Mouse (Mus musculus) liver, embryonic 13.5 days (tissue): ENCODE data around the gene Zbtb20. TPM values are rescaled to one million over a fixed set of nuclear protein-coding genes. Genes with fewer than 3 reads are reported as not detected.

Experiments
- ATAC-seq: fragments of 200-750 bp; cut with Nextera tagmentation; 2 replicates; pipeline ENCODE4 v1.8.0; 2017; ENCODE audit warnings: low read depth, mild to moderate bottlenecking, moderate number of reproducible peaks, moderate library complexity
- DNase-seq: peaks from one replicate; pipeline ENCODE4 v3.0.0; 2022
- H3K27ac ChIP-seq: fragments of 300-500 bp; sonication (generic); 2 replicates; pipeline ENCODE4 v1.5.1; 2015; ENCODE audit warnings: moderate library complexity, mild to moderate bottlenecking, inconsistent platforms
- H3K27me3 ChIP-seq: fragments of 300-500 bp; sonication (generic); 2 replicates; pipeline ENCODE4 v1.6.1; 2015; ENCODE audit warnings: mild to moderate bottlenecking, inconsistent platforms
- H3K36me3 ChIP-seq: fragments of 300-500 bp; sonication (generic); 2 replicates; pipeline ENCODE4 v1.6.1; 2015; ENCODE audit warnings: mild to moderate bottlenecking, inconsistent platforms
- H3K4me1 ChIP-seq: fragments of 300-500 bp; sonication (generic); replicated peaks from 2 replicates; pipeline ENCODE4 v1.6.1; 2015; ENCODE audit warnings: inconsistent platforms
- H3K4me2 ChIP-seq: fragments of 300-500 bp; sonication (generic); 2 replicates; pipeline ENCODE4 v1.6.1; 2015; ENCODE audit warnings: inconsistent platforms, mild to moderate bottlenecking, moderate library complexity
- H3K4me3 ChIP-seq: fragments of 300-500 bp; sonication (generic); replicated peaks from 2 replicates; pipeline ENCODE4 v1.5.1; 2015; ENCODE audit warnings: mild to moderate bottlenecking, inconsistent platforms
- H3K9ac ChIP-seq: fragments of 300-500 bp; sonication (generic); 2 replicates; pipeline ENCODE4 v1.6.1; 2015; ENCODE audit warnings: mild to moderate bottlenecking, inconsistent platforms
- H3K9me3 ChIP-seq: fragments of 300-500 bp; sonication (generic); replicated peaks from 2 replicates; pipeline ENCODE4 v1.6.1; 2016; ENCODE audit warnings: inconsistent platforms
- WGBS: fragments of 180-500 bp; shearing (Covaris S2); methylation state at CpG from one replicate; pipeline ENCODE4 v1.1.7; 2015; ENCODE audit not compliant: insufficient replicate concordance; 5-methylcytosine and 5-hydroxymethylcytosine counted together
- polyA plus RNA-seq: library from polyadenylated mRNA; unstranded; fragments of >200 nt; fragmentation: Nextera tagmentation; extraction: Ambion mirVana; gene quantifications from 2 replicates; pipeline ENCODE4 v1.2.1, GENCODE M21; 2015

Gene Zbtb20
- polyA plus RNA-seq, 1 experiment from 2014 or later, result 2.5 TPM

DNA sequence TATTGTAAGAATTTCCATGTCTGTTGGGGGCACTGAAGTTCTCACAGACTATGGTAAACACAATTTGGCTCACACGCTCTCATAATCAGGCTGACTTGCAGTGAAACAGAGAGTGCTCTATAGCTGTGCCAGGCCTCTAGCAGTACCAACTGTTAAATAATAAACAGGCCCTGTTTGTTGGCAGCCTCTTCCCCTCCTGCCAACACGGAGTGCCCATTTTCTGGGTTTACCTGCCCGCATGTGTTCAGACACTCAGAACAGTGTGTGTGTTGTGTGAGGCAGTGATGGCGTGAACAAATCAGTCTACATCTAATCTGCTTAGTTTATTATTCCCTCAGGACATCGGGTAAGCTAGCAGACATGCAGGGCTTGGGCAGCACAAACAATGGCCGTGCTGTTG is 254.9 kb downstream of the Zbtb20 start:
- Histone ChIP-seq H3K9ac (no peak overlapping the region), H3K4me2 (no peak overlapping the region), H3K36me3 (no peaks in the 10 kb centered on the region), H3K9me3 (no peaks in the 10 kb centered on the region), H3K4me1 (no peaks in the 10 kb centered on the region), H3K27ac (no peak overlapping the region), H3K27me3 (no peaks in the 10 kb centered on the region), H3K4me3 (no peak overlapping the region)
- ATAC-seq (no peak), DNase-seq (no peak)
- 56% methylated on average over 6 of the region's 6 CpGs for WGBS

DNA sequence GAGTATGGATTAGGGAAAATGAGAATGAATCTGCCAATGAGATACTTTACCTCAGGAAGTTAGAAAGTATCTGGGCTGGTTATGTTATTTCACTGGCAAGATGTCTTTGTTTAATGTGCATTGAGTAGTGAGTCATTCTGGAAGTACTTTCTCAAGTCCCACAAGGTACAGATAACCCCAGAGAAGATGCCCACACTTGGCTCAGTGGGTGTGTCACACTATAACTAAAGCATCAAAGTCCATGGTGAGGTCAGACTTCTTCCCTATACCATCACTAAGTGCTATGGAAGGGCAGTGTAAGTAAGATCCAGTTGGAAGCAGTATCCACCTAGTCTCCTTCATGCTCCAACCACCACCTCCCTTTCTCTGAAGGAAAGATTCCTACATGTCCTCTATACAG is 255.4 kb downstream of the Zbtb20 start:
- no peaks in the 10 kb centered on the region for H3K4me1 ChIP-seq
- DNase-seq (no peak), ATAC-seq (no peak)
- no peak overlapping the region for H3K4me2 ChIP-seq
- H3K36me3 ChIP-seq, result no peaks in the 10 kb centered on the region
- H3K4me3 ChIP-seq, result no peak overlapping the region
- H3K27me3 ChIP-seq, result no peaks in the 10 kb centered on the region
- no peaks in the 10 kb centered on the region for H3K9me3 ChIP-seq
- H3K27ac ChIP-seq, result no peak overlapping the region
- no peak overlapping the region for H3K9ac ChIP-seq

DNA sequence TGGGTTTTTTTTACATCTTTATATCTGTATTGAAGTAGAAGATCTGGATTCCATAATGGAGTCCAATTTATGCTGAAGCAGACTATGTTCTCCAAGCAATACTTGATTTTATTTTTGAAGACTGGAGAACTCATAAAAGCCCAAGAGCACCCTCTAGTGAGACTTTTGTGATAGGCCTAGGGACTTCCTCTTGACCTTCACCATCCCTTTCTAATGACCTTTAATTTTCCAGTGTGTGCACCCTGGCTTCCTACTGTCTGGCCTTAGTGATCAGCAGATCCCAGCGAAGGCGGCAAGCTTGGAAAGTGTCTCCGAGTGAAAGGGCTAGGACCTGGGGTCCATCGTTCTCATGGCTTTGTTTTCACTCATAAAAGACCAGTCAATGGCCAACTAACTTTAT is 292.8 kb downstream of the Zbtb20 start:
- DNase-seq (no peak), ATAC-seq (no peak)
- H3K4me1 ChIP-seq, result no peaks in the 10 kb centered on the region

GRCm38 (mm10) chr16:43169273-43169905 is 293.7 kb downstream of the Zbtb20 start:
- H3K4me2 ChIP-seq, result no peak overlapping the region
- H3K9me3 ChIP-seq, result no peaks in the 10 kb centered on the region
- no peaks in the 10 kb centered on the region for H3K4me1 ChIP-seq
- 71% methylated on average over 2 of the region's 2 CpGs for WGBS
- no peak overlapping the region for H3K9ac ChIP-seq
- ATAC-seq (no peak), DNase-seq (no peak)
- no peak overlapping the region for H3K4me3 ChIP-seq
- no peaks in the 10 kb centered on the region for H3K27me3 ChIP-seq
- H3K36me3 ChIP-seq, result no peaks in the 10 kb centered on the region
- H3K27ac ChIP-seq, result no peak overlapping the region

More for the DNA sequence above, 292.8 kb downstream of the Zbtb20 start:
- 53% methylated on average over 4 of the region's 4 CpGs for WGBS
- H3K27ac ChIP-seq, result no peak overlapping the region
- H3K36me3 ChIP-seq, result no peaks in the 10 kb centered on the region
- no peak overlapping the region for H3K4me3 ChIP-seq
- no peak overlapping the region for H3K9ac ChIP-seq
- no peaks in the 10 kb centered on the region for H3K27me3 ChIP-seq
- H3K9me3 ChIP-seq, result no peaks in the 10 kb centered on the region
- H3K4me2 ChIP-seq, result no peak overlapping the region

DNA sequence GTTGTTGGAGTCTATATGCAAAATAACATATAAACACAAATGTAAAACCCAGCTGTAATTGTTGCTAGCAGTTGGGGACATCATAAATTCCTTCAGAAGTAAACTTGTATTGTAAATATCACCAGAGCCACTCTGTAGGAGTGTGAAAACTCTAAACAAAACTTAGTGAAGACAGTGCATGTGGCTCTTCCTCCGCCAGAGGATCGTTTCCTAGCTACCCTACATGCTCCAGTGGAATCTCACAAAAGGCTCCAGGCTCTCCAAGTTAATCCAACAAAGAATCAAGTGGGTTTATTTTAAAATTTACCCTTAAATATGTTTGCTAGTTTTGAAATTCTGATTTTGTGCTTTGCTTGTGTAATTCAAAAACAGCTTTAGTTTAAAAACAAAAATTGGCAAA is 296.5 kb downstream of the Zbtb20 start:
- no peaks in the 10 kb centered on the region for H3K27me3 ChIP-seq
- no peak overlapping the region for H3K9ac ChIP-seq
- no peaks in the 10 kb centered on the region for H3K36me3 ChIP-seq
- ATAC-seq (no peak), DNase-seq (no peak)
- H3K4me2 ChIP-seq, result no peak overlapping the region
- H3K4me3 ChIP-seq, result no peak overlapping the region
- H3K9me3 ChIP-seq, result no peaks in the 10 kb centered on the region
- H3K27ac ChIP-seq, result no peak overlapping the region
- no peaks in the 10 kb centered on the region for H3K4me1 ChIP-seq
- 64% methylated on average over 2 of the region's 2 CpGs for WGBS

DNA sequence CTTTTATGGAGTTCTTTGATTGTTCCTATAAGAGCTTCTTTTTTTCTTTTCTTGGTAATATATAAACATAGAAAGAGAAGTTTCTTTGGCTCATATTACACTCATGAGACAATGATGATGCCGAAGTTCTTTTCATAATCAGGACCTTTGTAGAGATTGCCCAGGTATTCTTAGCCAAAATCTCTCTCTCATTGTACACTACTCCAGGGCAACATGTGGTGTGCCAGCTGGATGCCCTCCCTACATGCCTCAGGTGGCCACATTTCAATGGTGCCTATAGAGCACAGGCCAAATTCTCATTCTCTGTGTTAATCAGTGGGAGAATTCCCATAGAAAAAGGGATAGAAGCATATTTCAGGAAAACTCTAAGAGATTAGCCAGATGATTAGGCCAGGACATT is 297.2 kb downstream of the Zbtb20 start:
- no peak for DNase-seq
- Histone ChIP-seq H3K9me3 (no peaks in the 10 kb centered on the region), H3K4me1 (no peaks in the 10 kb centered on the region), H3K36me3 (no peaks in the 10 kb centered on the region), H3K9ac (no peak overlapping the region), H3K27me3 (no peaks in the 10 kb centered on the region), H3K4me3 (no peak overlapping the region), H3K4me2 (no peak overlapping the region), H3K27ac (no peak overlapping the region)
- no peak for ATAC-seq
- WGBS, result 65% methylated on average over 1 of the region's 1 CpGs

- no peaks in the 10 kb centered on the region for H3K27me3 ChIP-seq
- no peak overlapping the region for H3K4me2 ChIP-seq
- WGBS, result 58% methylated on average over 2 of the region's 2 CpGs
- H3K36me3 ChIP-seq, result no peaks in the 10 kb centered on the region
- no peaks in the 10 kb centered on the region for H3K9me3 ChIP-seq
- H3K9ac ChIP-seq, result no peak overlapping the region
- H3K4me3 ChIP-seq, result no peak overlapping the region
- H3K4me1 ChIP-seq, result no peaks in the 10 kb centered on the region
- DNase-seq (no peak), ATAC-seq (no peak)
- no peak overlapping the region for H3K27ac ChIP-seq
These were observed 299.1 kb downstream of the Zbtb20 start for GRCm38 (mm10) chr16:43174815-43175214.

GRCm38 (mm10) chr16:43181038-43181437 is 305.4 kb downstream of the Zbtb20 start:
- H3K4me3 ChIP-seq, result no peak overlapping the region
- no peak for DNase-seq
- H3K9me3 ChIP-seq, result no peaks in the 10 kb centered on the region
- WGBS, result 66% methylated on average over 1 of the region's 1 CpGs
- H3K36me3 ChIP-seq, result no peaks in the 10 kb centered on the region
- H3K27ac ChIP-seq, result no peak overlapping the region
- H3K4me1 ChIP-seq, result no peaks in the 10 kb centered on the region
- H3K27me3 ChIP-seq, result no peaks in the 10 kb centered on the region
- ATAC-seq, result no peak
- H3K4me2 ChIP-seq, result no peak overlapping the region
- no peak overlapping the region for H3K9ac ChIP-seq

DNA sequence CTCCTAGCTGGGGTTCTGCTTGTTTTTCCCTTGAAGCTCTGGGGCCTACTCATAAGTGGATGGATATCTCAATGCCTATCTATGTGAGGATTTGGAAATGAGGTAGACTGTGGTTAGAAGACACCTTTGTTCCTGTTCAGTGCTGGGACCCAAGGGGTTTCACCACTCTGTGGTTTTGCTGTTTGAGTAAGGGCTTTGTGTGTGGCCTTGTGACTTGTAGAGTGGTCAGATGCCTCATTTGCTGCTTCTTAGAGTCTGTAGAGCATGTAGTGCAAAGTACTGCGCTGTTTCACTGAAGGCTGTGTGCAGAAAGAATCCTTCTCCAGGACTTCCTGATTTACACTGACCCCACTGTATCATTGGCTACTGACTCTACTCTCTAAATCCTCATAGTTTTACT is 314.7 kb downstream of the Zbtb20 start:
- no peaks in the 10 kb centered on the region for H3K4me1 ChIP-seq
- 77% methylated on average over 1 of the region's 1 CpGs for WGBS
- no peak overlapping the region for H3K4me2 ChIP-seq
- H3K36me3 ChIP-seq, result no peaks in the 10 kb centered on the region
- H3K9ac ChIP-seq, result no peak overlapping the region
- no peak for ATAC-seq
- H3K27me3 ChIP-seq, result no peaks in the 10 kb centered on the region
- no peak overlapping the region for H3K4me3 ChIP-seq
- no peaks in the 10 kb centered on the region for H3K9me3 ChIP-seq
- no peak for DNase-seq
- no peak overlapping the region for H3K27ac ChIP-seq

GRCm38 (mm10) chr16:43191060-43191850 is 315.6 kb downstream of the Zbtb20 start:
- Histone ChIP-seq H3K9me3 (no peaks in the 10 kb centered on the region), H3K36me3 (no peaks in the 10 kb centered on the region), H3K4me2 (no peak overlapping the region), H3K27me3 (no peaks in the 10 kb centered on the region), H3K4me1 (no peaks in the 10 kb centered on the region), H3K27ac (no peak overlapping the region), H3K9ac (no peak overlapping the region), H3K4me3 (no peak overlapping the region)
- ATAC-seq (no peak), DNase-seq (no peak)
- 76% methylated on average over 9 of the region's 9 CpGs for WGBS

DNA sequence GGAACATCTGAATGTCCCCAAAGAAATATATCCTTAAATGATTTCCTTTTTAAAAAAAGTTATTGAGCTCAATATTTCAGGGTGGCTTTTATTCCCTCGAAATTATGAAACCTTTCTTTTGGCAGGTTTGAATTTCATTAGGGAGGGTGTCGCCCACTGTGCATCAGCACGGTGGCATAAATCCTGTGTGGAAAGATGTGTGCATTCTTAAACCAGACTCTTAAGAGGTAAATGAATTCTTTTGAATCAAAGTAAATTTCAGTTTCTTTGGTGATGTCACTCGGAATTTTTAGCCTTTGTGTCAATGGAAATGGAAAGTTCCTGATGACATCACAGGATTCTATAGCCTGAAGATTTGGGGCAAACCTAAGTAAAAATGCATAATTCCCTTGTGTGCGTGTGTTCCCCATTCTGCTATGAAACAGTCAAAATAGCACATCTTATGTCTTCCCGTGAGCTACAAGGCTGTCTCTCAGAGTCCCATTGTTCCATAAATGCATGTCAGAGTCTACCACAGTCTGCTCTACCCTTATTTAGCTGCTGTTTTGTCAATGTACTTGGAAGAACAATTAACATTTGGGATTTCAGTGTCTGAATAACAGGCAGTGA is 318.1 kb downstream of the Zbtb20 start:
- H3K9me3 ChIP-seq, result no peaks in the 10 kb centered on the region
- no peak overlapping the region for H3K9ac ChIP-seq
- no peaks in the 10 kb centered on the region for H3K4me1 ChIP-seq
- no peak for DNase-seq
- no peak for ATAC-seq
- H3K4me2 ChIP-seq, result no peak overlapping the region
- no peaks in the 10 kb centered on the region for H3K36me3 ChIP-seq
- 61% methylated on average over 6 of the region's 6 CpGs for WGBS
- no peak overlapping the region for H3K4me3 ChIP-seq
- H3K27ac ChIP-seq, result no peak overlapping the region
- H3K27me3 ChIP-seq, result no peaks in the 10 kb centered on the region
